Mouse (Mus musculus): ENCODE measurements around the gene Rnf13.
"Not testable (repeated sequence)": the region's sequence is repeated elsewhere in the genome, so short reads cannot be mapped to it uniquely, and the experiment has no call there.

Rnf13 gene

GRCm38 (mm10) chr3:57735511-57736370 is at the start of gene Rnf13:
Gene Rnf13, plus strand, starts transcription at chr3:57736062.
- peak; percentile 90 to 94 for DNase-seq (ENCODE audit: low spot score in 2 of 2)

- no peak for DNase-seq (ENCODE audit: low spot score in 2 of 2)
Measured at GRCm38 (mm10) chr3:57691772-57692171, 44.1 kb upstream of the Rnf13 start.

- DNase-seq (ENCODE audit: low spot score in 2 of 2): no peak
Measured at GRCm38 (mm10) chr3:57692719-57693118, 43.1 kb upstream of the Rnf13 start, which contains the start of gene Ankub1. Gene Ankub1, minus strand, starts transcription at chr3:57692799.

DNA sequence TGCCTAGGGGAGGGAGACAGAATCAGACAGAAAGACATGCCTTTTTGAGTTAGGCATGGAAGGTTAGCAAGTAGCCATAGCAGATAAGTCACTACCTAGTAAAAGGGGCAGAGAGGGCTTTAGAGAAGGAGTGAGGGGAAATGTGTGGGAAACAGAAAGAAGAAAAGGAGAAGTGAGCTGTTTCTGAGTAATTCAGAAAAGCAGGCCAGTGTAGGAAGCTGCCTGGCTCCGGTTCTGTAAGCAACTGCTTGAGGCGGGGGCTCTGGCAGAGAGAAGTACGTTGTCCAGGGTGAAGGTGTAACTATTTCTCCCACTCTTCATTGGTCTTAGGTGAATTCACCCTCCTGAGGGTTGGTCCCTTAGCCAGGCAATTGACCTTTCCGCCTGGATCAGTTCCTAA is 39.6 kb upstream of the Rnf13 start:
- DNase-seq (ENCODE audit: low spot score in 2 of 2): no peak

- DNase-seq (ENCODE audit: low spot score in 2 of 2): no peak
Measured at GRCm38 (mm10) chr3:57696779-57697178, 39.1 kb upstream of the Rnf13 start.

DNA sequence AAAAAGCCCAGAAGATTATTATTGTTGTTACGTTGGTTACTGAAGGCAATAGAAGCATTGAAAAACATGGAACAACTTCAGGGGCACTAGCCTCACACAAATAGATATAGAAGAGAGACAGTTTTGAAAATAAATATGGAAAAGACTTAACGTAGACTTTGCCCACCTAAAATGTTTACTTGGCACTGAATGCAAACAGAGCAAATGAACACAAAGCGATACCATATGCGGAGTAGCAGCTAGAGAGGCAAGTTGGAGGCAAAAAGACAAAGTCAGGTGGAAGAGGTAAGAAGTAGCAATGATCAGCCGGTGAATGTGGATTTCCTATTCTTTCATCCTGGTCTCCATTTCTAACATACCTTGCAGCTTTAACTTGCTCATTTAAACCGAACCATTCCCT is 21.7 kb upstream of the Rnf13 start:
- DNase-seq (ENCODE audit: low spot score in 2 of 2): no peak

DNA sequence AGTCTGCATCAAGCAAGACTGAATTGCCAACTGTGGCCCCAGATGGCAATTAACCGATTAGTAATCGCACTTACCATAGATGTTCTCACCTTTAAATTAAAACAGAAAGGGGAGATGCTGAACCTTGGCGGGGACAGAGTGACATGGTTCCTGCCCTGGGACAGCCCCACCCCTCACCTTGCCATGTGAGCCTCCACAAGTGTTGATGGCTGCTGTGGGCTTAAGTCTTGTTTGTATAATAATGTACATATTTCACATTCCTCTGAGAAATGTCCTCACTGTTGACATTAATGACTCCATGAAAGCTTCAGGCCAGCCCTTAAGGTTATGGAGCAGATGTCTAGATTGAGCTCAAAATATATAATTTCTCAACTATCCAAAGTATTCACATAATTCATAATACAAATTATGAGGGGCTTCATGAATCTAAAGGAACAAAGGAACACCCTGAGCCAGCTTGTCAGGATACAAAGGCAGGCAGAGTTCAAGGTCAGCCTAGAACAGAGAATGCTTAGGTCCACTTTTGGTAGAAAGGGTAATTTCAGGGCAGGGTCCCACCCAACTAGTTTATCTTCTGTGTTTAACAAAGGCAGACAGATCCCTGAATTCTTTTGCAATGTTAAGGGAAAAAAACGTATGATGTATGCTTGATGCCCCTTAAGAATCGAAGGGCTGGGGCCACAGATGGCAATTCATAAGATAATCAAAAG is 3.5 kb upstream of the Rnf13 start:
- DNase-seq (ENCODE audit: low spot score in 2 of 2): no peak

DNA sequence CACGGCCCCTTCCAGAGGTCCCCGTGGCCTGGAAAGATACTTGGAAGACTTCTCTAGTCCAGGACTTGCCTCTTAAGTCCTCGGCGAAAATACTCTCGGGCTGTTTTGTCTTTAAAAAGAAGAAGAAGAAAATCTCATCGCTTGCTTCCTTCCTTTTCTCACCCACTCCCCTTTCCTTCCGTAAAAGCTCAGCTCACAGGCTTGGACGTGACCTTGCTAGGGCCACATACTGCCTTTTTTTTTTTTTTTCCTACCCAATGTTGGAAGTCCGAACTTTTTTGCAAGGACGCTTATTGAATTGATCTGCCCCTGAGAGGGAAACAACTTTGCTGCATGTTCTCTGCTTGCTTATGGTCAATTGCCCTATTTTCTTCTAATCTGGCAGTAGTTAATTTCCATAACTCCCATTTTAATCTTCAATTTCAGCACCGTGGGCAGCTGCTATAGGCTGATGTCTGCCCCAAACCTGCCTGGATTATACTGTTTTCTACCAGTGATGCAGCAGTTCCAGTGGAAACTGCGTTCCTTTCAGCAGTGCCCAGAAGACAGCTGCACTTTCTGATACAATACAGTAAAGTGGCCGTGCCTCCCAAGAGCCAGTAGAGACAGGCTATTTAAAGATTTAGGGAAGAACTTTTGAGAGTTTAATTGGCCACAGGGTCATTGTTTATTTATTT is 695 bp downstream of the Rnf13 start:
- no peak for DNase-seq (ENCODE audit: low spot score in 2 of 2)

- DNase-seq (ENCODE audit: low spot score in 2 of 2): no peak
Measured at GRCm38 (mm10) chr3:57739830-57740229, 4.0 kb downstream of the Rnf13 start.

GRCm38 (mm10) chr3:57748576-57749267 is 12.9 kb downstream of the Rnf13 start:
- no peak for DNase-seq (ENCODE audit: low spot score in 2 of 2)

DNA sequence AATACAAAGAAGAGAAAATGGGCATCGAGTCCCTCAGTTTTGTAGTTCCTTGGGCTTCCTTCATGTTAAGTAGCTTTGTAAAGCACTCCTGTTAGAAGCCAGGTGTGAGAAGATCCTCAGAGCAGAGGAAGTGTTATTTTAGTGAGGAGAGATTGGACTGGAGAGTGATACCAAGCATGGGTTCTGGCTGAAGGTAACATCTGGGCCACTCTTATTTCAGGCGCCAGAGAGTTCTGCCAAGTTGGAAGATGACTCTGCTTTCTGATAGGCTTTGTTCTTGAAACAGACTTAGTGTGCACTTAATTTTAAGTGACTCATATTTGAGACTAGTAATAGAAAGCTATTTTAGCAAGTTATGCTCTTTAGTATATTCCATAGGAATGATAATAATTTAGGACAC is 41.1 kb downstream of the Rnf13 start:
- DNase-seq (ENCODE audit: low spot score in 2 of 2): no peak

- DNase-seq (ENCODE audit: low spot score in 2 of 2): no peak
Measured at GRCm38 (mm10) chr3:57788472-57788871, 52.6 kb downstream of the Rnf13 start.

DNA sequence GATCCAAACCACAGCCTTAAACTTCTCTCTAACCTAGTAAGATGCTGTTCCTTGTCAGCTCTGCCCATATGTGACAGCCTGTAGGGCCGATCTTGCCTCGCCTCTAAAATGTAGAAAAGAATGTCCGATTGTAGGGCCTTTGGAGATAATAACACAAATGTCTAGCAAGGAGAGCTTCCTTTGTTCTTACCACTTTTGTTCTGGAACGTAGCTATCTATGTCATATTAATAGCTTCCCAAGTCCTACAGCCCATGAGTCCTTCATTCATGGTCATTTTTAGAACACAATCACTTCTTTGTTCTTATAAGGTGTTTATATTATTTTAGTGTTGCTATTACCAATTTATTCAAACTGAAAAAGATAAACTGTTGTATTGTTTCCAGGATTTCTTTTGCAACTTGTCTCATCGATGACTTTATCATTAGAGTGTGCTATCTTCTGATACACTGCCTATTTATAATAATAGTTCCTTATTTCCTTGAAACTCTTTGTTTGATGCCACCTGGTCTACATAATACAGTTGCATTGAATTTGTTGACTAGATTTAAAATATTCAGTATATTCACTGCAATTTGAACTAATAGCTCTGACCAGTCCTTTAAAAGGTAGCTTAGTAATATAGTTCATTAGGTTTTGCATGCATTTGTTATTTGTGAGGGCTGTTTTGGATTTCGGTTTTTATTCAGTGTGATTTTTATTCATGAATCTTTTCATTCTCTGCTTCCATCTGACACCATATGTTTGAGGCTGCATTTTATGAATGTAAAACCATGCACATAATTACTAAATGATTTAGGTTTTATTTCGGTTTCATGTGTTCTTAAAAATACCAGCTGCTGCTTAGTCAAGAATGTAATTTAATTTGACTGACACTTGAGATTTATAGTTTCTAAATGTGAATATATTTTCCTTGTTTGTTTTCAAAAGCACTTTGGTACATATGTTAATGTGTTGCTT is 53.4 kb downstream of the Rnf13 start:
- DNase-seq (ENCODE audit: low spot score in 2 of 2): no peak

GRCm38 (mm10) chr3:57791104-57791503 is 55.2 kb downstream of the Rnf13 start:
- no peak for DNase-seq (ENCODE audit: low spot score in 2 of 2)

GRCm38 (mm10) chr3:57795071-57795470 is 59.2 kb downstream of the Rnf13 start:
- not testable (repeated sequence) for DNase-seq (ENCODE audit: low spot score in 2 of 2)

DNA sequence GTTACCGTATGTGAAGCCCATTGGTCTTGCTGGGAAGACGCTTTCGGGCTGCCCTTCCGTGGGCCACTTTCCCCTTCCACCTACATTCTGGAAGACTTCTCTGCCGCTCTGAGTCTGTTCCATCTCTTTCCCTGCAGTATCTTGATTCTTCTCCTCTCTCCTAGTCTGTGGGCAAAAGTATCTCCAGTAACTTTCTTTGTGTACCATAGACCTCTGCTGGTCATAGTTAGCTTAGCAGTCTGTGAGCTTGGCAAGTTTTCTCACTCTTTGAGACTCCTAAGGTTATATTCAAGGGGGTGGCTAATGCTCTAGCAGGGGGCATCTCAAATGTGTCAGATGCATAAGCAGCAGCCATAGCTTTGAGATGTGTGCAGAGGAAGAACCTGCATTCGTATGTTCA is 79.6 kb downstream of the Rnf13 start:
- no peak for DNase-seq (ENCODE audit: low spot score in 2 of 2)

- DNase-seq (ENCODE audit: low spot score in 2 of 2): no peak
Measured at GRCm38 (mm10) chr3:57825866-57826265, 90.0 kb downstream of the Rnf13 start.

DNA sequence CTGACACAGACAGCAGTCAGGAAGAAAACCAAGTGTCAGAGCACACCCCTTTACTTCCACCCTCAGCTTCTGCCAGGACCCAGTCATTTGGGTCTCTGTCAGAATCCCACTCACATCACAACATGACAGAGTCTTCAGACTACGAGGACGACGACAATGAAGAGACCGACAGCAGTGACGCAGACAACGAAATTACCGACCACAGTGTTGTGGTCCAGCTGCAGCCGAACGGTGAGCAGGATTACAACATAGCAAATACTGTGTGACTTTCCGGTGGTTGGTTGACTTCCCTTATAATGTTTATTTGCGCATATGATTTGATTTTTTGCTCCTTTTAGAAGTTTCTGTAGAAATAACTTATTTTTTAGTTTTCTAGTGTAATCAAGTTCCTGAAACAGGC is 97.7 kb downstream of the Rnf13 start:
- DNase-seq (ENCODE audit: low spot score in 2 of 2): no peak

- no peak for DNase-seq (ENCODE audit: low spot score in 2 of 2)
Measured at GRCm38 (mm10) chr3:57836911-57837310, 101.0 kb downstream of the Rnf13 start.

GRCm38 (mm10) chr3:57843775-57844174 is 107.9 kb downstream of the Rnf13 start:
- DNase-seq (ENCODE audit: low spot score in 2 of 2): peak in 1 of 2 experiments; percentile 32

All from thymus, postnatal 10 days (tissue).